Mouse (Mus musculus) liver, postnatal 0 days (tissue): ENCODE data around the gene Ppm1a. TPM values are rescaled to one million over a fixed set of nuclear protein-coding genes. Genes with fewer than 3 reads are reported as not detected.

Experiments used
- ATAC-seq: fragments of 200-750 bp; cut with Nextera tagmentation; 2 replicates; pipeline ENCODE4 v1.8.0; 2017; ENCODE audit warnings: mild to moderate bottlenecking, moderate library complexity
- DNase-seq: peaks from one replicate; pipeline ENCODE4 v3.0.0-alpha.2; 2016
- H3K27ac ChIP-seq: fragments of 300-500 bp; sonication (generic); 2 replicates; pipeline ENCODE4 v1.5.1; 2014; ENCODE audit warnings: antibody characterized with exemption, moderate library complexity, mild to moderate bottlenecking, low read depth
- H3K27me3 ChIP-seq: fragments of 300-500 bp; sonication (generic); 2 replicates; pipeline ENCODE4 v1.6.1; 2014; ENCODE audit warnings: low read length, control low read depth, mixed read lengths; ENCODE audit not compliant: insufficient read depth
- H3K36me3 ChIP-seq: fragments of 300-500 bp; sonication (generic); replicated peaks from 2 replicates; pipeline ENCODE4 v1.6.1; 2014; ENCODE audit warnings: mild to moderate bottlenecking, control low read depth, low read length, moderate library complexity, mixed read lengths; ENCODE audit not compliant: insufficient read depth
- H3K4me1 ChIP-seq: fragments of 300-500 bp; sonication (generic); 2 replicates; pipeline ENCODE4 v1.6.1; 2014; ENCODE audit warnings: antibody characterized with exemption, mild to moderate bottlenecking, control low read depth; ENCODE audit not compliant: insufficient read depth
- H3K4me2 ChIP-seq: fragments of 300-500 bp; sonication (generic); 2 replicates; pipeline ENCODE4 v1.6.1; 2014; ENCODE audit warnings: low read depth, mild to moderate bottlenecking, low read length, moderate library complexity, mixed read lengths
- H3K4me3 ChIP-seq: fragments of 300-500 bp; sonication (generic); 2 replicates; pipeline ENCODE4 v1.5.1; 2014; ENCODE audit warnings: low read depth, low read length
- H3K9ac ChIP-seq: fragments of 300-500 bp; sonication (generic); replicated peaks from 2 replicates; pipeline ENCODE4 v1.6.1; 2014; ENCODE audit warnings: mild to moderate bottlenecking, moderate library complexity
- H3K9me3 ChIP-seq: fragments of 300-500 bp; sonication (generic); 2 replicates; pipeline ENCODE4 v1.6.1; 2016; ENCODE audit warnings: mild to moderate bottlenecking, control low read depth, low read length, mixed read lengths
- CTCF ChIP-seq: sonication (generic); IDR thresholded peaks from 2 replicates; pipeline ENCODE4 v1.5.1; 2016; ENCODE audit warnings: antibody characterized with exemption, low read depth
- EP300 ChIP-seq: IDR thresholded peaks from 2 replicates; pipeline ENCODE4 v1.6.1; 2016; ENCODE audit warnings: antibody characterized with exemption, low read depth, mild to moderate bottlenecking
- WGBS: fragments of 180-500 bp; shearing (Covaris S2); extraction: QIAGEN DNeasy Blood & Tissue Kit; methylation state at CpG from one replicate; pipeline ENCODE4 v1.1.7; 2014; ENCODE audit not compliant: insufficient replicate concordance; 5-methylcytosine and 5-hydroxymethylcytosine counted together
- polyA plus RNA-seq: library from polyadenylated mRNA; unstranded; fragments of >200 nt; fragmentation: Nextera tagmentation; extraction: Ambion mirVana; gene quantifications from 2 replicates; pipeline ENCODE4 v1.2.1, GENCODE M21; 2015

Ppm1a gene
- polyA plus RNA-seq, 1 experiment from 2014 or later: 36.1 TPM

- peaks cover 35% of the 10 kb centered on the region for H3K4me1 ChIP-seq
- ATAC-seq: peak; percentile 67
- WGBS: 49% methylated on average over 6 of the region's 6 CpGs
- TF ChIP-seq EP300 (peak; percentile 13; the same call in 1 of the 2 replicates), CTCF (no peak)
- 0 out of 2 replicates have a peak overlapping the region, but pooled peaks have one; percentile 4 for H3K4me2 ChIP-seq
- H3K27me3 ChIP-seq: no peaks in the 10 kb centered on the region
- no peak overlapping the region for H3K4me3 ChIP-seq
- H3K9me3 ChIP-seq: no peaks in the 10 kb centered on the region
- H3K27ac ChIP-seq: peak overlapping the region; percentile 73
- H3K9ac ChIP-seq: no peak overlapping the region
- peaks cover 4% of the 10 kb centered on the region for H3K36me3 ChIP-seq
- DNase-seq: no peak
These were observed 10.6 kb downstream of the Ppm1a start for GRCm38 (mm10) chr12:72767809-72768208.

GRCm38 (mm10) chr12:72768230-72768629, 11.0 kb downstream of the Ppm1a start:
- TF ChIP-seq EP300 (no peak), CTCF (no peak)
- no peak overlapping the region for H3K9ac ChIP-seq
- ATAC-seq (0 out of 2 replicates have a peak, but pooled peaks have one; percentile 34), DNase-seq (no peak)
- WGBS: 48% methylated on average over 2 of the region's 2 CpGs
- peaks cover 33% of the 10 kb centered on the region for H3K4me1 ChIP-seq
- H3K27me3 ChIP-seq: no peaks in the 10 kb centered on the region
- peak overlapping the region; percentile 73 for H3K27ac ChIP-seq
- H3K9me3 ChIP-seq: no peaks in the 10 kb centered on the region
- H3K4me3 ChIP-seq: no peak overlapping the region
- H3K4me2 ChIP-seq: 0 out of 2 replicates have a peak overlapping the region, but pooled peaks have one; percentile 4
- H3K36me3 ChIP-seq: peaks cover 4% of the 10 kb centered on the region

GRCm38 (mm10) chr12:72769546-72770230, 12.4 kb downstream of the Ppm1a start:
- 71% methylated on average over 5 of the region's 5 CpGs for whole genome bisulfite sequencing
- peaks cover 4% of the 10 kb centered on the region for H3K36me3 ChIP-seq
- H3K9me3 ChIP-seq: no peaks in the 10 kb centered on the region
- H3K27ac ChIP-seq: no peak overlapping the region
- no peaks in the 10 kb centered on the region for H3K27me3 ChIP-seq
- no peak overlapping the region for H3K4me2 ChIP-seq
- H3K4me1 ChIP-seq: peaks cover 23% of the 10 kb centered on the region
- ATAC-seq (peak; percentile 45; the same call in 1 of the 2 replicates), DNase-seq (no peak)
- H3K4me3 ChIP-seq: no peak overlapping the region
- H3K9ac ChIP-seq: 0 out of 2 replicates have a peak overlapping the region, but pooled peaks have one; percentile 6
- TF ChIP-seq CTCF: no peak
- TF ChIP-seq EP300: no peak

- no peaks in the 10 kb centered on the region for H3K9me3 ChIP-seq
- peaks cover 7% of the 10 kb centered on the region; the same call in 1 of the 2 replicates for H3K36me3 ChIP-seq
- H3K4me2 ChIP-seq: no peak overlapping the region
- no peaks in the 10 kb centered on the region for H3K27me3 ChIP-seq
- H3K27ac ChIP-seq: no peak overlapping the region
- 93% methylated on average over 2 of the region's 2 CpGs for WGBS
- H3K4me3 ChIP-seq: no peak overlapping the region
- H3K4me1 ChIP-seq: peaks cover 23% of the 10 kb centered on the region
- H3K9ac ChIP-seq: no peak overlapping the region
- ATAC-seq: no peak
- DNase-seq: no peak
- TF ChIP-seq EP300 (no peak), CTCF (peak; percentile 50)
These were observed 13.9 kb downstream of the Ppm1a start for GRCm38 (mm10) chr12:72771153-72771552.

- H3K9me3 ChIP-seq: no peaks in the 10 kb centered on the region
- ATAC-seq (no peak), DNase-seq (no peak)
- no peak overlapping the region for H3K4me3 ChIP-seq
- no peak overlapping the region for H3K27ac ChIP-seq
- TF ChIP-seq EP300: no peak
- no peak for TF ChIP-seq CTCF
- no peak overlapping the region for H3K4me2 ChIP-seq
- no peaks in the 10 kb centered on the region for H3K27me3 ChIP-seq
- H3K9ac ChIP-seq: no peak overlapping the region
- peaks cover 7% of the 10 kb centered on the region; the same call in 1 of the 2 replicates for H3K36me3 ChIP-seq
- peaks cover 23% of the 10 kb centered on the region for H3K4me1 ChIP-seq
- 91% methylated on average over 3 of the region's 3 CpGs for WGBS
These were observed 14.5 kb downstream of the Ppm1a start for GRCm38 (mm10) chr12:72771711-72772110.

- peaks cover 8% of the 10 kb centered on the region for H3K4me1 ChIP-seq
- WGBS: 82% methylated on average over 7 of the region's 7 CpGs
- ATAC-seq (no peak), DNase-seq (no peak)
- H3K27ac ChIP-seq: no peak overlapping the region
- peaks cover 7% of the 10 kb centered on the region; the same call in 1 of the 2 replicates for H3K36me3 ChIP-seq
- H3K27me3 ChIP-seq: no peaks in the 10 kb centered on the region
- no peak overlapping the region for H3K4me2 ChIP-seq
- H3K9ac ChIP-seq: no peak overlapping the region
- H3K9me3 ChIP-seq: no peaks in the 10 kb centered on the region
- no peak for TF ChIP-seq EP300
- TF ChIP-seq CTCF: no peak
- H3K4me3 ChIP-seq: no peak overlapping the region
These were observed 16.7 kb downstream of the Ppm1a start for GRCm38 (mm10) chr12:72773921-72774320.
